Mouse (Mus musculus): Measurements from ENCODE around the gene Chtf18. TPM values are rescaled to one million over a fixed set of nuclear protein-coding genes. Genes with fewer than 3 reads are reported as not detected.
"Not testable (repeated sequence)": the region's sequence is repeated elsewhere in the genome, so short reads cannot be mapped to it uniquely, and the experiment has no call there.

Chtf18 gene
- 10 to 100 TPM in 1 of 3 experiments, 1 to 10 TPM in 2; 1.4 to 12.9 (median 3.9) TPM for polyA plus RNA-seq (2017; shearing (Covaris generic))

GRCm38 (mm10) chr17:25727265-25728008 is at the start of gene Chtf18, which contains the start of gene Rpusd1:
Gene Chtf18 (minus strand): TSS chr17:25727419.
Gene Rpusd1 (plus strand): TSS chr17:25727670.
- ATAC-seq: peak; percentile 97

- no peak for ATAC-seq
Observed at GRCm38 (mm10) chr17:25775318-25776062, 48.3 kb upstream of the Chtf18 start.

DNA sequence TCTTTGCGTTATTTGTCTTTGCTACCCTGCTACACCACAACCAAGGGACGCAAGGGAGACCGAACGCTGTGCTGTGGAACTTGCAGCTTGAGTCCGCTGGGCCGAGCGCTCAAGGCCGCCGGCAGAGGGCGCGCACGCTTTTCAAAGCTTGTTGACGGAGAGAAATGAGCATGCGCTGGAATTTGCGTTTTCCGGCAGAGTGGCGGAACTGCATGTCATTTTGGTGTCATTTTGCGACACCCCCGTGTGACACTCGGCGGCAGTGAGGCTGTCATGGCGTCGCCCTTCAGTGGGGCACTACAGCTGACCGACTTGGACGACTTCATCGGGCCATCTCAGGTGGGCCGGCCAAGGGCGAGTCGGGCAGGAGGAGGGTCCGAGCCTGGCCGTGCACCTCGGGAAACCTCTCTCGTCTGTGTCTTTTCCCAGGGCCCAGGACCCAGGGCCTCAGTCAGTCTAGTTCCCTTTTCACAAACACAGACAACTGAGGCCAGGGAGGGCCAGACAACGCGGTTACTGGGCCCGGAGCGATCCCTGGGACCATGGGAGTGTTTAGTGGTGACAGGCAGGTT is 46.4 kb upstream of the Chtf18 start, which contains the start of gene Narfl:
TSS of gene Narfl (plus strand) at position 228 of the 572 bp plus-strand sequence.
- ATAC-seq: peak; percentile 91

DNA sequence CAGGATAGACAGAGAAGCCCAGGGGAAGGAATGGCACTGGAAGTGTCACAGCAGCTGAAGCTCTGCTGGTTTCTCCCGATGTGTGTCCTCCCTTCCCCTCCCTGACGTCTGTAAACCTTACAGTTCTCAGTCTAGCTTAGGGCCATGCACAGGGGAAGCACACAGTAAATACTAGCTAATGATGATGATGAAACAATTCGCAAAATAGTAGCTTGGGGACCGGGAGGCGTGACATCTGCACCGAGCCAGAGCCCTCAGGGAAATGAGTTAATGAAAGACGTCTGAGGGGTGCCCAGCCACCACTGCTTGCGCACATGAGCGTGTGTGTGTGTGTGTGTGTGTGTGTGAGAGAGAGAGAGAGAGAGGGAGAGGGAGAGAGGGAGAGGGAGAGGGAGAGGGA is 42.1 kb upstream of the Chtf18 start:
- no peak for ATAC-seq

- no peak for ATAC-seq
Observed at GRCm38 (mm10) chr17:25765886-25766285, 38.7 kb upstream of the Chtf18 start.

DNA sequence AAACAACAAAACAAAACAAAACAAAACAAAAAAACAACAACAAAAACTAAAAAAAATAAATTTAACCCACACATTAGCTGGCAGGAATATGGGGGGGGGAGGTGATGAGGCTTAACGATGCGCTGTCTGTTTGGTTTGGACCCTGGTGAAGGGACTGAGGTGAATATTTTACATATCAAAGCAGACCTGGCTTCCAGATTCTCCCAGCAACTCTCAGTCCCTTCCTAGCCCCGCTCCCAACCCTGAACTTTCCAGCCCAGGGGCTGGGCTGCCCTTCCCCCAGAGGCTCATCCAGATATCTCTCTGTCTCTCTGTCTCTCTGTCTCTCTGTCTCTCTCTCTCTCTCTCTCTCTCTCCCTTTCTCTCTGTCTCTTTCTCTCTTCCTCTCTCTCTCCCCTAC is 35.4 kb upstream of the Chtf18 start:
- ATAC-seq: no peak

GRCm38 (mm10) chr17:25761561-25761970 is 34.3 kb upstream of the Chtf18 start:
- no peak for ATAC-seq

- ATAC-seq: no peak
Observed at GRCm38 (mm10) chr17:25760148-25760547, 32.9 kb upstream of the Chtf18 start.

GRCm38 (mm10) chr17:25757691-25758090 is 30.5 kb upstream of the Chtf18 start:
- ATAC-seq: no peak

DNA sequence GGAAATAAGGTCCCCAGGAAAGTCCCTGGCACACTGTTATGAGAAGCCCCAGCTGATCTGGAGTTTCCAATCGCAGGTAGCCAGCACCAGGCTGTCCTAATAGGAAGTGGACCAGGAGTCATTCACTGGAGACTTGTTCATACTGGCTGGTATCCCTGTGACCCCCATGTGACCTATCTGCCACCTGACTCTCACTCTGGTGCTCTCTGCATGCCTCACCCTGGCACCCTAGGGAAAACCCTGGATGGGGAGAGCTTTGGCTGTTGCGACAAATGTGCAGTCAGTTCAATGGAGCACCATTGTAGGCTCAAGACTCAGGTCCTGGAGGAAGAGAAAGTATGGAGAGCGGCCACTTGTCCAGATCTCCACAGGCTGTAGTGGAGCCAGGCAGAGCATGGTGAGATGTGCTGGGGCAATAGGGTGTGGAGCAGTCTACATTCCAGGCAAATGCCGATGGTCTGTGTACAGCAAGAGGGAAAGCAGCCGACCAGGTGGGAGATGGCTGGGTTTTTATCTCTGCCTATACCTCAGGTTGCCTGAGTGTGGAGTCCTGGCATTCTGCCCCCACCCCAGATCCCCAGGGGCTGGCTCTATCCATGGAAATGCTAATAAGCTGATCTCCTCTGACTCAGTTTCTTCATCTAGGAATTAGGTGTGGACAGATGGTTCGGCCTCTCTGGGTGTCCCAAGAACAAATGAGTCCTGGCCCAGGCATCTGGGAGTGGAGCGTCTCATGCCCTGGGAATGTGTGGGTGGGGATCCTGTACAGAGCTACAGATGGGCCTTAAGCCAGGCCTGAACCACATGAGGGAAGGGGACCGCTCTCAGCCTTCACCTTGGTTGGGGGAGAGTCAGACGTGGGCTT is 29.4 kb upstream of the Chtf18 start:
- no peak for ATAC-seq

- ATAC-seq: no peak
Observed at GRCm38 (mm10) chr17:25755627-25756377, 28.6 kb upstream of the Chtf18 start.

DNA sequence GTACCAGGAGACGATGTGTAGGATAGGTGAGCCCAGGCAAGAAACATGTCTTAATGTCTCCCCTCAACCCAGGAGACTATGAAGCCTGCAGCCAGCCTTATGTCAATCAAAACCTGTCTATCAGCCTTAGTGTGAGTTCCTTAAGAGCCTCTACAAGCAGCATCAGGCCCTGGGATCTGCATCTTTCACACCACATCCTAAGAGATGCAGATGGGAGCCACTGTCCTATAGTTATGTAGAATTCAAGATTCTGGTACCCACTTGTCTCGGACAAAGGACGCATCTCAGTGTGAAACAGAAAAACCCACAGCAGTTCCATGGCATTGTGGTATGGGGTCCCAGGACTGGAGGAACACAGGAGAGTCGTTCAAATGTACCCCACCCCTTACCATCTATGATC is 27.9 kb upstream of the Chtf18 start:
- no peak for ATAC-seq

DNA sequence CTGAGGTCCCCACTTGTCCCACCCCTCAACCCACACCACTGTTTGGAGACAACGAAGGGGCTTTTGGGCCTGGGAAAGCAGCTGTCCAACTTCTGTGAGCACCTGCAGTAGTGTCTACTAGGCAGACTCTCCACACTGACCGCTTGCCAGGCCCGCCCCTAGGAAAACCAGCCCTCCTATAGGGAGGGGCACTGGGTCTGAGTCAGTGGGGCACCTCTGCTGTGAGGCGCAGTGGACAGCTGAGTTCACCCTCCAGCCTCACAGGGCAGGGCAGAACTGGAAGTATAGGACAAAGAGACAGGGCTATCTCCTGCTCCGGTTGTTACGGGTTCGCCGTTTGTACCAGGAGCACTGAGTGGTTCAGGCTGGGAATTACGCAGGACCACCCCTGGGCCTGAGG is 27.0 kb upstream of the Chtf18 start, which contains the start of gene Msln:
TSS of gene Msln (minus strand) at position 138 of the 400 bp plus-strand sequence.
- ATAC-seq: no peak

DNA sequence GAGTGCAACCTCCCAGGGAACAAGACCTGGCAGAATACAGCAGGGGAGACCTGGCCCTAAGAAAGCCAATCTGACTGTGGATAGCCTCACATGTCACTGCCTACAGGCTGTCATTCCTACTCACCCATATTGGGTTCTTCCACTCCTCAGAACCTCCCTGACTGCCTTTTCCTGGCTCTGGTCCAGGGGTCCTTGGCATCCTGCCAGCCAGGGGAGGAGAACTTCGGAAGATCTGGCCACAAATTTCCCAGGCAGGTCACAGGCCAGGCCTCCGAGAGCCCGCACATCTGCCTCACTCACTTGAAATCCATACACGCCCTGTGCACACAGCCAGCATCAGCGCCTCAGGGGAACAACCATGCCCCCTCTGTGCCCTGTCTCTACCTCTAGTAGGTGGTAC is 24.2 kb upstream of the Chtf18 start:
- ATAC-seq: no peak

GRCm38 (mm10) chr17:25749314-25749713 is 22.1 kb upstream of the Chtf18 start:
- no peak for ATAC-seq

DNA sequence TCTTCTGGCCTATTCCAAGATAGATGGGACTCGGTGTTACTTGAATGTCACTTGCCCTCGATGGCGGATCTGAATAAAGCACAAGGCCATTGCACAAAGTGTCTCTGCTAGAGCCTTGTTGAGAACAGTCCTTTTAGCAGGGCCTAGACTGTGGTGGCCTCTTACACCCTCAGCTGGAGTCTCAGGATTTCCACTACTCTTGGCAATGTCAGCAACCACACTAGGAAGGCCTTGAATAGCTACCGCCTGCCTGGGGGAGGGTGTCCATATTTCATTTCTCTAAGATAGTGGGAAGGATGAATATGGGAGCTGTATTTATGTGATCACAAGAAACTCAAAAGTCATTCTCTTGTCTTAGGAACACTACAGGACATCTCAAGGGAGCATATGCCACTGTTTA is 21.0 kb upstream of the Chtf18 start:
- ATAC-seq: no peak

- ATAC-seq: no peak
Observed at GRCm38 (mm10) chr17:25744311-25744710, 17.1 kb upstream of the Chtf18 start.

DNA sequence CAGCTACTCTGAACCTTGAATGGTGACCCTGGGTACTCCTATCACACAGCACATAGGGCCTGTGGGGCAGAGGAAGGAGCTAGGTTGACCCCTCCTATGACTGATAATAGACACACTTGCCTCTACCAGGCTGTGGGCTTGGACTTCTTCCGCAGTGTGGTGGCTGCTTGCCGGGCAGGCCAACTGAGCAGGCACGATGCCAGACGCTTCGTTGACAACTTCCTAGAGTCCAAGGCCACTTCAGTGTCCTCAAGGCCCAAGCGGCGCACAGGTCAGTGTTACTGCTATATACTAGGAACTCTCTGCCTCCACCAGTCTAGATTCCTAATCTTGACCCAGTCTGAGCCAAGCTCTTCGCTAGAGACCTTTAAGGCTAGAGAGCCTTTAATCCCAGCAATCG is 16.6 kb upstream of the Chtf18 start:
- ATAC-seq: no peak

- ATAC-seq: not testable (repeated sequence)
Observed at GRCm38 (mm10) chr17:25741471-25741870, 14.3 kb upstream of the Chtf18 start.

- no peak for ATAC-seq
Observed at GRCm38 (mm10) chr17:25738861-25739260, 11.6 kb upstream of the Chtf18 start.

DNA sequence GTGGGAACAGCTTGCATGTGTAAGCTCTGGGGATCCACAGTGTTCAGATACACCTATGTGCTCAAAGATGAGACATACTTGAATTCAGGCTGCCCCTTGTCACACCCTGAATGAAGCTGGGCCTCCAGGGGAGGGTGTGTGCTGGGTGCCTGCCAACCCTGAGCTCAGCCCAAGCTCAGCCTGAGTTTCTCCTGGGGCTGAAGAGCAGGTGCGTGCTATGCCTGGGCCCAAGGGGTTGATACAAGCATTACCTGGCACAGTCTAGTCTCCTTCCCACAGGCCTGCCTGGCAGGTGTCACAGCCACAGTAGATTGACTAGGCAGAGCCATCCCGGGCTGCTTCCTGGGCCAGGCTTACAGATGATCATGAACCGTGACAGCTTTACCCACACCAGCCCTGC is 8.5 kb upstream of the Chtf18 start, which contains the start of gene Mslnl:
TSS of gene Mslnl (plus strand) at position 298 of the 400 bp plus-strand sequence.
- ATAC-seq: no peak
